Mouse (Mus musculus) 3T3-L1 (cell line): ENCODE measurements around the gene Mrpl42.
"Not testable (repeated sequence)": the region's sequence is repeated elsewhere in the genome, so short reads cannot be mapped to it uniquely, and the experiment has no call there.

ENCODE experiments used
- DNase-seq: peaks from one replicate; pipeline ENCODE4 v3.0.0-alpha.2; 2015; ENCODE audit warnings: low read depth, low spot score

The Mrpl42 gene

DNA sequence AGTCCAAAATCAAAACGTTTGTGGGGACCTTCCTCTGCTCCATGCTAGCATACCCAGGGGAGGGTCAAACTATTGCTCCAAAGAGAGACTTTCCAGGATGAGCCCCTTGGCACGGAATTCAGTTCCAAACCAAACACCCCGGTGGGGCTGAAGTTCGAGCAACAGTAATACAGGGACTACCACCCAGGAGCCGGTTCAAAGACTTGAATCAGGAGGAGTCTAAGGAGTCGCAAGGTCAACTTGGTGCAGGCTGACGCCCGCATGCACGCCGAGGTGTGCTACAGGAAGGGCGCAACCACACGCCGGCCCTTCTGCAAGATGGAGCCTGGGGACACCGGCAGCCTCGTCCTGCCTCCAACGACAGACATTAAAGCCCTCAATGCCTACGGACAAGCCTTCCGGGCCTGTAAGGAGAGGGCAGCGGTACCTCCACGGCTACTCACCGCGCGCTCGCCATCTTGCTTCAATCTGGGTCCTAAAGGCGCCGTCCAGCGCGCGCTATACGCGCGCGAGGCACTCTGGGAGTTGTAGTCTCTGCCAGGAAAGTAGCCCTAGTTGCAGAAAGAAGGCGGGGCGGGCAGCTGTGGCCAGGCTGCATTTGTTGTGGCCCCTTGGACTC is at the start of gene Mrpl42:
TSS of gene Mrpl42 (minus strand) at position 478 of the 619 bp plus-strand sequence.
- DNase-seq = peak; percentile 86

DNA sequence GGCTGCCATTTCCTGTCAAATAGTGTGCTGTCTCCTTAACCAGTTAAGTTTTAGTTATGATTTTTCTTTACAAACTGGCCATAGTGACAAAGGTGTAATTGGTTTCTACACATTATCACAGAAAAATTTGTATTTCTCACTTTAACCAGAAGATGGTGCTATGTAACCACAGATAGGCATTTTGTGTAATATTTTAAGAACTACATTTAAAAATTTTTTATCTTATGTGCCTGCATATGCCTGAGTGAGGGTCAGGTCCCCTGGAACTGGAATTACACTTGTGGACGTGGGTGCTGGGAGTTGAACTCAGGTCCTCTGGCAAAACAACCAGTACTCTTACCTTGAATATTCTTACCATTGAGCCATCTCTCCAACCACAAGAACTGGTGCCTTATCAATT is 48.8 kb upstream of the Mrpl42 start:
- DNase-seq = peak; percentile 64

DNA sequence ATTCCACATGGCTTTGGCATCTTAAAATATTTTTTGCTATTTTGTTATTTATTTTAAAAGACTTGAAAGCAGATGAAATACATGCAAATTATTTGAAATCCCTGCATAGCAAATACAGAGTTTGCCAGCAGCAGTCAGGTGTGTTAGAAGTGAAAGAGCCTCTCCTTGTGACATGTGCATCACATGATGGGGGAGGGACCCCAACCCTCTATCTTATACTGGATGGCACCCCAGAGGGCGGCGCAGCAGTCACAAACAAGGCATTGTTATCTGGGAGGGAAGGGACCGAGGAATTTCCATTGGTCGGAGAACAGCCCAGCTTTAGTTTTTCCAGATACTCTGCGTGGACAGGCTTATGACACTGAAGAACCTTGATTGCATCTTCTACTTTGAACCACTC is 47.3 kb upstream of the Mrpl42 start:
- not testable (repeated sequence) for DNase-seq

DNA sequence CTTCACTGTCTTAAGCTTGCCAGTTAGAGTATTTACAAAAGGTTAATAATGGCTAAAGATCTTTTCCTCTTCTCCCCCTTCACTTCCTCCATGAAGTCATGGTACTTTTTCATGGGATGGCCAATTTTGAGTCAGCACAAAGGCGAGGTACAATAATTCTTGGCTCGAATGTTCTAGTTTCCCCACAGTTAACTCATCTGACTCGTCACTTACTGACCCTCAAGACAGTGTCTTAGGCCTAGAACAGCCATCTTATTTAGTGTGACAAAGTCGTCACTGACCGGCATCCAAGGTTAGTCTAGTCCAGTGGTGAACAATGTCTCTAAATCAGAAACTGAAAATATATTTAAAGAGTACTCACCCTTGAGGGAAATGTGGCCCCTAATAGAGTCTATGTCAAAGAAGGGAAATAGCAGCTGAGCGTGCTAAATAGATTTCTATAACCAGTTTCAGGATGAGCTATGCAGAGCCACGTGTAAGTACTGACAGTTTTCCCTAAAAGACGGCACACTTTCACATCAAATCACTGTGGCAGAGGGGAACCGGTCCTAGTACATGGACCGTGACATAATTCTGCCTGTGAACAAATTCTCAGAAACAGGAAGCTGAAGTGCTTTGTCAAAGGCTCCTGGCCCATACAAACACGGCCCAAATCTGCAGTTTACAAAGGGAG is 46.5 kb upstream of the Mrpl42 start:
- DNase-seq = no peak

DNA sequence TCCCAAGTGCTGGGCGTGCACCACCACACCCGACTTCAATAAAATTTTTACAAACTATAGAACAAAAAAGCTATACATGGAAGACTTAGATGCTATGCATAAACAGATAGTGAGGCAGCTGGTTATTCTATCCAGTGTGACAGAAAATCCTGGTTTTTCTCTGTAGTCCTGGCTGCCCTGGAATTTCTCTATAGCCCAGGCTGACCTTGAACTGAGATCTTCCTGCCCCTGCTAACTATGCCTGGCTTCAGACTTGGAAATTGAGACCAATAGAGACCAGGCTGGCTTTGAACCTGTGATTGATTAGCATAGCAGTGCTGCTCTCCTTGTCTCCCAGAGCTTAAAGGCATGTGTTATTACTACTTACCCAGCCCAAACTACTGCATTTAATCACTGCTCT is 44.4 kb upstream of the Mrpl42 start:
- no peak for DNase-seq

DNA sequence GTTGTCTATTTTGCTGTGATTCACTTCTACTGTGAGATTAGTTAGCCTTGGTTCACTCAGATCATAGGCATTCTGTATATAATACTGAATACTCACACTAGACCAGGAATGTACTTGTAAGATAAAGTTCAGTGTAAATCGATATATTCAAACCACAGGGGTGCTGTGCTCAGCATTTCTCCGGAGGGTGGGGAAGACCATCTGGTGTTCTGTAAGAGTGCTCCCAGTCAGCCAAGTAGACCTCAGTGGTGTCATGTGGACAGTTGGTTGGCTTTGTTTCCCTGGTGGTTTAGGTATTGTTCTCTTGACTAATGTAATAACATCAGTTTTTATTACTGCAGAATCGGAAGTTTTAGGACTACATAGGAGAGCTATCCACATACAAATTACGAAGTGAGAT is 43.3 kb upstream of the Mrpl42 start:
- peak; percentile 79 for DNase-seq

DNA sequence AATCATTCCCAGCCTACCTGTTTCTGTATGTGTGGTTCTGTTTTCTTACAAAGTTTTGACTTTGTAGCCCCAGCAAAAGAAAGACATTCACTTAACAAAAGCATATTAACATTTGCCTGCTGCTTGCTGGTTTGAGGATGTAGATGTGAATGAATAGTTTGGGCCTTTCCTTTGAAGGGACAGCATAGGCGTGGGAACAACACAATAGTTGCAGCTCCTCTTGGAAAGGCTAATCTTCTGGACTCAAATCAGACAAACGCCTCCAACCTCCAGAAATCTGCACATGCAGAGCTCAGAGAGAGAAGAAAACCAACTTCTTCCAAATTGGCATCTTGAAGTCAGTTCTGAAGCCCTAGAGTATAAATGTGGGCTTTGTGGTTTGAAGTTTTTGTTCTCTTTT is 42.9 kb upstream of the Mrpl42 start:
- DNase-seq = no peak

DNA sequence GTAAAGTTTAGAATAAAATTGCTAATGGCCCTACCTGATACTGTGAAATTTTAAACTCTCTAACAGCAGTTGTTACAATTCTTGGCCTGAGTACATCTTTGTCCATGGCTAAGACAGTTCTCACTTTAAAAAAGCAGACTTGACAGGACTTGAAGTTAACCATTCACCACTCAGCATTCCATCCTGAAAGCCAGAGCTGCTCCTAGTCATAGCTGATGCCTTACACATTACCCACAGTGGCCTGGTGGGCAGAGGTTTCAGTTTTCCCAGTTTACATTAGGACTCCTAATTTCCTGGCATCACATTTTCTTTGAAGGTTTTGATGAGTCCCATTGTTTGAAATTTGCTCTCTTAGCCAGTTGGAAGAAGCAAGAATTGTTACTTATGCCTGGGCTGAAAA is 42.3 kb upstream of the Mrpl42 start:
- DNase-seq = no peak

DNA sequence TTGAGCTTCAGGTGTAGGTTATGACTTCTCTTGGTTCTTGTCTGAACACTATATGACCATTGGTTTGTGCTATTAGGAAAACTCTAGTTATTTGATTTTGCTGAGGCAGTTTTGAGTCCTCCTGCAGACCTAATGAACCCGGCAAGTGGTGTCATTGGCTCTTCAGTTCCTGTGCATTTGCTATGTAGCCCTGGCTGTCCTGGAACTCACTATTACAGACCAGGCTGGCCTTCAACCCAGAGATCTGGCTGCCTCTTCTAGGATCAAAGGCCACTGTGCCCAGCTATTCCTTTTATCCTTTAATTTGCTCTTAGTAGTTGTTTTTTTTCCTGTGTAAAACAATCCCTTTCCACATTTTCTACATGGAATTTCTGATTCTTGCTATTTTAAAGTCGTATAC is 41.6 kb upstream of the Mrpl42 start:
- DNase-seq = no peak

DNA sequence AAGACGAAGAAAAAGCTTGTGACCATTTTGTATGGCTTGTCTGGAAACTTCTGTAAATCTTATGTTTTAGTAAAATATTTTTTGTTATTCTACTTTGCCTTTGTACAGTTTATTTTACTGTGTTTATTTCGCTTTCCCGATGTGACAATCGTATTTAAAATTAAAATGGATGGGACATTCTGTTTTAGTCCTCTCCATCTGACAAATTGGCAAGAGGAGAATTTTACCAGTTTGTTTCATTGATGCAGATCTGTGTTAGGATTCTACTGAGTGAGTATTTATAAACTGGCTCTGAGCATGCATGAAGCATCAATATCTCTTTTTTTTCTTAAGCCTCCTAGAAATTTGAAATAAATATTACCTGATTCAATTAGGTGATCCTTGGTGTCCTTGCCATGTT is 41.2 kb upstream of the Mrpl42 start:
- DNase-seq = no peak

DNA sequence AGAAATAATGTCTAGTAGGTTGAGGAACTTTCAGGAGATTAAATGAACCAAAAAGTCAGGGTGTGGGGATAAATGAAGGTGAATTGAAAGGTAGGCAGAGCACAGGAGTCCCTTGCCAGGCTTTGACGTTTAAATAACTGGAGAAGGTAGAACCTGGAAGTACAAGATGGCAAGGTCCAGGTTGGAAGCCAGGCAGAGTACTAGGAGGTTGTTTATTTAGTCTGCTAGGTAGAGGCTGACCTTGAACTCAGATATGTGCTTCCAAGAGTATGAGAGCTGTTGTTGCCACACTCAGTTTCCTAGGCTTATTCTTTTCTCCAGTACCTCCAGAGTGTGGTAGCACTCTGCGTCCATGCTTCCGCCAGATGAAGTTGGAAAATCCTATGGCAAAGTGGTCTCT is 38.1 kb upstream of the Mrpl42 start:
- no peak for DNase-seq

DNA sequence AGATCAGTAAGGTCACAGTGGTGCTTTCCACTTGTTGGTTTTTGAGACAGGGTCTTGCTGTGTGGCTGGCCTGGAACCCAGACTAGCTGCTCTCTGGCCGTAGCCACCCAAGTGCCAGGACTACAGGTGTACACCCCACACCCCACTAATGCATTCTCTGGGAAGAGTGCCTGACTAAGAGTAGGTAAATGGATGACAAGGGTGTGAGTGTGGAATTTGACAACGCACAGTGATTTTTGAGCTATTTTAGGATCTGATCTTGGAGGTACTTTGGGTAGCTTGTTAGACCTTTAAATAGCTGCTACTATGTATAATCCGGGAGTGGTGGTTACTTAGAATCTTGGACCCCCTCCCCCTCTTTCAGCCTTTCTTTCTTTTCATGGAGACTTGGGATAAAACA is 37.5 kb upstream of the Mrpl42 start:
- no peak for DNase-seq

DNA sequence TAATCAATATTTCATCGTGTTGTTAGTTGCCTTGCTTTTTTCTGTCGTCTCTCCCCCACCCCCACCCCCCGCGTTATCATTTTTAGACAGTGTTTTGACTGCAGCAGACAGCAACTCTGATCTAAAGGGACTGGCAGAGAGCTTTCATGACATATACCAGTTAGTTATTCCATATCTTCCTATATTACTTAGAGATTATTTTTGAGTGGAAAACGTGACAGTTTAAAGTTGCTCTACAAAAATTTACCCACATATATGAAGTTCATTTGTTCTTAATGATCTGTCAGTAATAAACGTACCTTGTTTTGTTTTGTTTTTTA is 34.4 kb upstream of the Mrpl42 start:
- DNase-seq = no peak

DNA sequence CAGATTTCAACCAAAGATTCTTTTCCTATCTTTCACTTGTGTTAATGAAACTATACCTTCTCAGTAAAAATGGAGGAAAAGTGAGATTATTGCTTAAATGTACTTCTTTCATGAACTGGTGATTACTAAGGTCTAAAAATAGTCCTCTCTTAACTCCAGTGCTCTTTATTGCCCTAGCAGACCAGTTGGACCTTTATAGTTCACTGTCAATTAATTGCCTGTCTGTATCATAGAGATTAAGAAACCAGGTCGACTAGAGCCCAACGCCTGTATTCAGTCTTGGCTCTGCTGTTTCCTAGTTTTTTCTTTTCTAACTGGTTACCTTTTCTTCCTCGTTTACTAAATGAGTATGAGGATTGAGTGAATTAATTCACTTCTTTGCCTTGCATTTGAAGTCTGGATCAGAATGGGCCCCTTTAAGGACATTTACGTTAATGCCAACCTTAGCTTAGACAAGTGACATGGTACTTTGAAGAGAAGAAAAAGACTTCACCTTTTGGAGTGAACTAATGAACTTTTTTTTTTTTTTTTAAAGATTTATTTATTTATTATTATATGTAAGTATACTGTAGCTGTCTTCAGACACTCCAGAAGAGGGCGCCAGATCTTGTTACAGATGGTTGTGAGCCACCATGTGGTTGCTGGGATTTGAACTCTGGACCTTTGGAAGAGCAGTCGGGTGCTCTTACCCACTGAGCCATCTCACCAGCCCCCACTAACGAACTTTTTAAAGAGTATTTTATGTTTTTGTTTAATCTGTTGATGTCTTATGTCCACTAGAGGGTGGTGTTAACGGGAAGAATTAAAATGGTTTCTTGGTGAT is 33.9 kb upstream of the Mrpl42 start:
- DNase-seq = no peak

DNA sequence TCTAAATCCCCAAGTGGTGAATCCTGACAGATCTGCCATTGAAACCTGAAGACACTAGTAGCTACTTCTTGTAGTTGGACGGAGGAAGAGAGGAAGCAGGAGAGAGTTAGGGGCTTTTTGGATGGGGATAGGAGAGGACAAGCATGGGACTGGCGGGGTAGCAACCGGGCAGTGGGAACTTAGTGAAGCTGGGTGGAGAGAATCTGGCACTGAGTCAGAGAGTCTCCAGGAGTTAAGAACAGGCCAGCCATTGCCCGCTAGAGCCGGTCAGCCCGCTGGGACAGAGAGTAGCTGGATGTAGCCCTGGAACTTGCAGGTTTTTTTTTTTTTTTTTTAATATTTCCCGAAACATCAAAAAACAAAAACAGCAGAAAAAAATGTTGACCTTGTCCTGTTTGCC is 31.6 kb upstream of the Mrpl42 start:
- no peak for DNase-seq

DNA sequence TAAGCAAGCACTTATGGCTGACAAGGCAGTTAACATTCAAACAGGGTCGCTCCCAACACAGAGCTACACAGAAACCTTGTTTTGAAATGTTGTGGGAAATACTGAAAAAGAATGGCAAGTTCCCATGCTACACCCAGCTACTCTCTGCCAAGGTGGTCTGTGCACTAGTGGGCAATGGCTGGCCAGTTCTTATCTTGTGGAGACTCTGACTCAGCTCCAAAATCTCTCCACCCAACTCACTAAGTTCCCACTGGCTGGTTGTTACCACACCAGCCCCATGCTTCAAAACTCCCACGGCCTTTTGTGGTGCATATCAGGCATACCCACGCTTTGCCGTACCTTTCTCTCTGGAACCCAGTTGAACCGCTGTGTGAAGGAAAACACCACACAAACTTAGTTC is 31.2 kb upstream of the Mrpl42 start:
- DNase-seq = no peak

DNA sequence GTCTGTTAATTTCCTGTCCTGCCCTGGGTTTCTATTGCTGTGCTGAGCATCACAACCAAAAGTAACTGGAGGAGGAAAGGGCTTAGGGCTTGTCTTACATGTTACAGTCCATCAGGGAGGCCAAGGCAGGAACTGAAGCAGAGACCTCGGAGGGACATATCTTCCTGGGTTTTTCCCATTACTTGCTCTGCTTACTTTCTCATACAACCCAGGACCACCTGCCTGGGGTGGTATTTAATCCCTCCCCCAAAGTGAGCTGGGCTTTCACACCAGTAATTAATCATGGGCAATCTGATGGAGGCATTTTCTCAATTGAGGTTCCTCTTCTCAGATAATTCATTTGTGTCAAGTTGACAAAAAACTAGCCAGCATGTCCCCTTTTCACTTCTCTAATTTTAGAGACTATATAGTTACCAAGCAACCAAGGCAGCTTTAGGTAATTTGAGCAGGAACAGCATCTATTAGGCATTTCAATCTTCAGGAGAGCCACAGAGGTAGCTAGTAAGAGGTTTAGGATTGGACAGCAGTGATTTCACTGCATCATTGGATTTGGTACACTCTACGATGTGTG is 28.9 kb upstream of the Mrpl42 start:
- DNase-seq = no peak

DNA sequence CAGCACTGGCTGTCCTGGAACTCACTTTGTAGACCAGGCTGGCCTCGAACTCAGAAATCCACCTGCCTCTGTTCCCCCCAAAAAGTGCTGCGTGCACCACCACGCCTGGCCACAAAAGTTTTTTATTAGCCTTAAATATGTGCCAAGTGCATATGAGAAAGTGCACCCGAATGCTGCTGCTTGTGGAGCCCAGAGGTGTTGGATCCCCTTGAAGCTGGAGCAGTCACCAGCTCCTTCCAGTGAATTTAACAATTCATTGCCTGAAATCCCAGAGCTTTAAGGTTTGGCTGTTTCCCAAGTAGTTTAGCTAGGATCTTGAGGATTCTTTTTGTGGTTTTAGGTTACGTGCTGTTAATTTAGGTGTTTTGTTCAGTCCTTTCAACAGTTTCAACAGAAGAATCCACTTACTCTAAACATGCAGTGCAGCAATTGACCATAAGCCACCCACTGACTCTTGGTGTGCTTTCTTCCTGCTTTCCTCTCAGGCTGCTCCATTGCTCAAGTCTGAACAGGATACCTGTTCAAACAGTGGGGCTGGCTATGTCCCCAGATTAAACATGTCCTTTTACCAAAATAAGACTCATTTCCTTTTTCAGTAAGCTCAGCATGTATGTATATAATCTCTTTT is 24.9 kb upstream of the Mrpl42 start:
- DNase-seq = peak; percentile 34

DNA sequence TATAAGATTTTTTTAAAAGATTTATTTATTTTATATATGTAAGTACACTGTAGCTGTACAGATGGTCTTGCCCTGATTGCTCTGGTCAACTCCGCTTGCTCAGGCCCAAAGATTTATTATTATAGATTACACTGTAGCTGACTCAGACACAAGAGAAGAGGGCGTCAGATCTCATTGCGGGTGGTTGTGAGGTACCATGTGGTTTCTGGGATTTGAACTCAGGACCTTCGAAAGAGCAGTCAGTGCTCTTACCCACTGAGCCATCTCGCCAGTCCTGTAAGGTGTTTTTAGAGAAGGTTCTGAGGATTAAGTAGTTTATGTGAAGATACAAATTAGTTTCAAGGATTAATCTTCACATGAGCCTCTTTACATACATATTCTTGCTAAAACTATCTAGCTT is 24.1 kb upstream of the Mrpl42 start:
- DNase-seq = no peak

DNA sequence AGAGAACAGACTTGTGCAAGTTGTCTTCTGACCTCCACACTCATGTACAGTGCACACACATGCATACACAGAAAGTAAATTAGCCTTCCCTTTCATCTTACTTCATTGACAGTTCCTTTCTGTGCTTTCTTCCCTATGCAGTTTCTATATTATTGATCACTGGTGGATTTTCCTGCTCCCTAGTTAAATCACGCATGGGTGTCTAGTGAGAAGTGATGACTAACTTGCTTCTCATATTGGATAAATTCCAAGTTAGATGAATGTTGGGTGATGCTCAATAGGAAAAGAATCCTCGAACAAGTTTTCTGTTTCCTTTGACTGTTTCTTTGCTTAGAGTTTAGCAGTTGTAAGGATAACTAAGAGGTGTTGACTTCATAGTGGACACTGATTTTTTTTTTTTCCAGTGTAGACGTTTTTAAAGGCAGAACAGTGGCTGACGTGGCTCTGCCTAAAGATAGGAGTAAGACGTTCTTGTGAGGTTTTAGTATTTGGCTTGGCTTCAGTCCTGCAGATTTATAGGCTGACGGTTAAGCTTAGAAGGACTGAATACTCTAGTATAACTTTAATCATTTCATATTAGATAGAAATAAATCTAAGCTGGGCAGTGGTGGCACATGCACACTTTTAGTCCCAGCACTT is 23.4 kb upstream of the Mrpl42 start:
- DNase-seq = peak; percentile 55

DNA sequence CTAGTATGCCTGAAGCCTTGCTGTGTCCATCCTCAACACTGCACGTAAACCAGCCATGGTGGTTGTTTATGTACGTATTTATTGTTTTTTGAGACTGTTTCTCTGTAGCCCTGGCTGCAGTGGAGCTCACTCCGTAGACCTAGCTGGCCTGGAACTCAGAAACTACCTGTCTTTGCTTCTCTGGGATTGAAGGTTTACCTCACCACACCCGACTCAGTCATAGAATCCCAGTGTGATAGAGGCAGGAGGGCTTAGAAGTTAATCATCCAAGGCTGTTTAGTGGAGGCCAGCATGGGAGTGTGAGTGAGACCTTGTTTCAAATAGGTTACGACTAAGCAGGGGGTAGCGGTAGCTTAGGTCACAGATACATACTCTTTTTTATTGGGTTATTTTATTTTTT is 15.9 kb upstream of the Mrpl42 start:
- no peak for DNase-seq
